Mouse (Mus musculus): ENCODE measurements around the gene Rmi1. TPM values are rescaled to one million over a fixed set of nuclear protein-coding genes. Genes with fewer than 3 reads are reported as not detected.
"Not testable (repeated sequence)": the region's sequence is repeated elsewhere in the genome, so short reads cannot be mapped to it uniquely, and the experiment has no call there.

The Rmi1 gene
- polyA plus RNA-seq, 1 experiment from 2014 or later: 23.8 TPM

DNA sequence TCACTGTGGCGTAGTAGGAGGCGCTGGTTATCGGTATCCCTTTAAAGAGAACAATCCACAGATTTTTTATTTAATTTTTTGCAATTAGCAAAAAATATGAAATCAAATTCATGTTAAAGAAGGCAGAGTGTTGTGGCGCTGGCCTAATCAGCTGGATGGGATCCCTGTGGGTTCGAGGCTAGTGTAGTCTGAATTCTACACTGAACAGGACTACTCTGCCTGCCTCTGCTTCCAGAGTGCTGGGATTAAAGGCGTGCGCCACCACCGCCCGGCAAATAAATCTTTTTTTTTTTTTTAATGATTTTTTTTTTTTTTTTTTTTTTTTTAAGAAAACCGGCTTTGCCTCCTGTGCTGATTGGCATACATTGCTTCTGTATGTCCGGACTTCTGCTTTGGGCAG, 17.7 kb upstream of the Rmi1 start:
- WGBS: 37% methylated on average over 11 of the region's 11 CpGs
- Histone ChIP-seq H3K4me2 (peak overlapping the region; percentile 93), H3K27me3 (replicated peaks) (no peaks in the 10 kb centered on the region), H3K36me3 (peaks cover 25% of the 10 kb centered on the region), H3K9ac (peak overlapping the region; percentile 63), H3K27ac (no peak overlapping the region), H3K4me1 (0 out of 2 replicates have a peak, but pooled peaks cover 3% of the 10 kb centered on the region), H3K4me3 (replicated peaks) (peak overlapping the region; percentile 72), H3K9me3 (peaks cover 6% of the 10 kb centered on the region; the same call in 1 of the 2 replicates)
- ATAC-seq (ENCODE audit: insufficient read depth, low FRiP score, low read depth): no peak

DNA sequence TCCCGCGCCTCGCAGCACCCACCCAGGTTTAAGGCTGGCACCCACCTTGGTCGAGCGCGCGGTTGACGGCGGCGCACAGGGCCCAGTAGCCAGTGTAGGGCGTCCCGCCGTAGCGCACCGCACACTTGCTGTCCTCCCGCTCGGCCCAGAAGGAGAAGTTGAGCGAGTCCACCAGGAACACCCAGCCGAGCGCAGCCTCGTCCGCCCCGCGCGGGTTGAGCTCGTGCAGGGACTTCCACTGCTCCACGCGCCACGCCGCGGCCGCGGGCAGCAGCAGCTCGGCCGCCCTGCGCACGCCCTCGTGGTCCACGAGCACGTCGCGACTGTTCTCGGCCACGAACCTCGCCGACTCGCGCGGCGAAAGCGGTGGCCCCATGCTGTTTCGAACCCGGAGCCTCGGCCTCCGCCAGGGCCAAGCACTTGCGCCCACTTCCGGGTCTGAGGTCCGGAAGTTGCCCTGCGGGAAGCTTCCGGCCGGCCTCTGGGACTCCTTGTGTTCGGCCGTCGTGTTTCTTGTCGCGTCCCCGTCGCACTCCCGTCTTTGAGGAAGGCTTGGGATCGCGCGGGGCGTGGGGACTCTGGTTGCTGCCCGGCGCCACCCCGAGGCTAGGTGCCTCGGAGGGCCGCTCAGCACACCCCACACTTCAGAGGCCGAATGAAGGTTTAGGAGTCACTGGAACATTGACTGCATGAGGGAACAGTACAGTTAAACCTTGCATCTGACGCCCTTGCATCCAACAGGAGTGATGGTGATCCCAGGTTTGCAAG, 17.1 kb upstream of the Rmi1 start, which contains the start of gene 2210016F16Rik:
TSS of gene 2210016F16Rik (minus strand) at position 447 of the 768 bp plus-strand sequence.
- ATAC-seq (ENCODE audit: insufficient read depth, low FRiP score, low read depth): peak; percentile 67
- 2% methylated on average over 80 of the region's 80 CpGs for WGBS
- H3K4me3 ChIP-seq (replicated peaks): peak within 1 kb of the TSS; percentile 72
- peaks cover 6% of the 10 kb centered on the region; the same call in 1 of the 2 replicates for H3K9me3 ChIP-seq
- no peaks in the 10 kb centered on the region for H3K27me3 ChIP-seq (replicated peaks)
- H3K9ac ChIP-seq: peak within 1 kb of the TSS; percentile 63
- no peak within 1 kb of the TSS for H3K27ac ChIP-seq
- H3K4me2 ChIP-seq: peak within 1 kb of the TSS; percentile 93
- H3K36me3 ChIP-seq: peaks cover 25% of the 10 kb centered on the region
- 0 out of 2 replicates have a peak, but pooled peaks cover 3% of the 10 kb centered on the region for H3K4me1 ChIP-seq

DNA sequence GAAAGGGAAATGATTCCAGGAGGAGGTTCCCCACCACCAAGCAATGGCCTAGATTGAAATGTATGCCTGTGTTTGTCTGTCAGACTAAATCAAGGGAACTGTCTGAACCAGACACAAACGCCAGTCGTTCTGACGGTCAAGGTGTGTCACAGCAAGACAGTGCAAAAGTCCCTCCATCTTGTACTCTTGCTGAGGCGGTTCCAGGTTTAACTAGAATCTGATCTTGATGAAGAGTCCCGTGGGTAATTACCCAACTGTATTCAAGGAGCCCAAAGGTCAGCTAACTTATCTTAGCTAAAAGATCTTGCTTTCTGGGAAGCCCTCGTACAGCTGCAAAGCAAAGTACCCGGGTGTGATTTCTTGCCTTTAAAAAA, 16.5 kb upstream of the Rmi1 start:
- Histone ChIP-seq H3K4me3 (replicated peaks) (peak overlapping the region; percentile 72), H3K36me3 (peaks cover 20% of the 10 kb centered on the region), H3K4me2 (peak overlapping the region; percentile 93), H3K27me3 (replicated peaks) (no peaks in the 10 kb centered on the region), H3K4me1 (0 out of 2 replicates have a peak, but pooled peaks cover 3% of the 10 kb centered on the region), H3K27ac (no peak overlapping the region), H3K9ac (0 out of 2 replicates have a peak overlapping the region, but pooled peaks have one; percentile 63), H3K9me3 (peaks cover 6% of the 10 kb centered on the region; the same call in 1 of the 2 replicates)
- WGBS: 80% methylated on average over 7 of the region's 7 CpGs
- ATAC-seq (ENCODE audit: insufficient read depth, low FRiP score, low read depth): no peak

- Histone ChIP-seq H3K9ac (no peak overlapping the region), H3K27me3 (replicated peaks) (no peaks in the 10 kb centered on the region), H3K4me1 (0 out of 2 replicates have a peak, but pooled peaks cover 3% of the 10 kb centered on the region), H3K27ac (no peak overlapping the region), H3K4me3 (replicated peaks) (no peak overlapping the region), H3K36me3 (peaks cover 11% of the 10 kb centered on the region), H3K4me2 (no peak overlapping the region), H3K9me3 (no peaks in the 10 kb centered on the region)
- WGBS: 11% methylated on average over 7 of the region's 7 CpGs
- ATAC-seq (ENCODE audit: insufficient read depth, low FRiP score, low read depth): no peak; the same call in 1 of the 2 replicates
These were observed 14.1 kb upstream of the Rmi1 start for GRCm38 (mm10) chr13:58387948-58388347.

DNA sequence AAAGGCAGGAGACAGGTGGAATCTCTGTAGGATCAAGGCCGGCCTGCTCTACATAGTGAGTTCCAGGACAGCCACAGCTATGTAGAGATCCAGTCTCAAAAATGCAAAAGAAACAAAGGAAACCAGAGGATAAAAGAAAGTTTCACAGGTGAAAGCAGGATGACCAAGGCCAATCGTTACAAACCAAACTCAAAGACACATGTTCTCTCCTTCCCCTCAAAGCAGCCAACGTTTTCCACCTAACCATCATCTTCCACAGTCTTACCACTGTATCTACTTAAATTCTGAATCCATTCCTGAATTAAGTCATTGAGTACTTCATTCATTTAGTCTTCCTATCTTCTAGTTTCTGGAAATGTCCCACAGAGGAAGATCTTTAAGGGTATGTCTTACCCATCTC, 13.7 kb upstream of the Rmi1 start:
- WGBS: 47% methylated on average over 3 of the region's 3 CpGs
- Histone ChIP-seq H3K9me3 (no peaks in the 10 kb centered on the region), H3K9ac (no peak overlapping the region), H3K27ac (no peak overlapping the region; the same call in 1 of the 2 replicates), H3K27me3 (replicated peaks) (no peaks in the 10 kb centered on the region), H3K4me3 (replicated peaks) (no peak overlapping the region), H3K4me1 (0 out of 2 replicates have a peak, but pooled peaks cover 3% of the 10 kb centered on the region), H3K36me3 (peaks cover 11% of the 10 kb centered on the region), H3K4me2 (no peak overlapping the region)
- no peak for ATAC-seq (ENCODE audit: insufficient read depth, low FRiP score, low read depth)

DNA sequence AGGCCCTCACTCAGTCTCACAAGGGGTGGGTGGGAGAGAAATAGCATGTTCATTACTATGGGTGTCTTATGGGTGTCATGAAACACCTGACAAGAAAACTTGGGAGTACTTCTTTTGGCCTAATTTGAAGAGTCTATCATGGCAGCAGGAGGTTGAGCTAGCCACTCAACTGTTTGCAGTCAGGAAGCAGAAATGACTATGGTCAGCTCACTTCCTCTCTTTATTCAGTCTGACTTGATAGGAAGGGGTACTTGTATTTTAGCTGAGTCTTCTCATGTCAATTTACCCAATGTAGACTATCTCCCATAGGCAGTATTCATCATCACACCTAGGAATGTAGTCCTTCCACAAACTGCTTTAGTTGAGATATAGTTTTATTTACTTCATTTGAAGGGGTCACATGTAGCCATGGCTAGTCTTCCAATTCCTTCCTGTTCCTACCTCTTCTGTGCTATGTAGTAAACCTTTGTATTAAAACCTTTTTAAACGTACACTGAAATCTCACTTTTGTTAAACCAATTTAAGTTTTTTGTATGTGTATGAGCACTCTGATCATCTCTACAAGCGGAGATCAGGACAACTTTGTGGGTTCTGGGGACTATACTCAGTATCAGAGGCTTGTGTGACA, 12.6 kb upstream of the Rmi1 start:
- no peak overlapping the region for H3K27ac ChIP-seq
- no peak overlapping the region for H3K9ac ChIP-seq
- H3K4me1 ChIP-seq: no peaks in the 10 kb centered on the region
- ATAC-seq (ENCODE audit: insufficient read depth, low FRiP score, low read depth): no peak
- no peaks in the 10 kb centered on the region for H3K27me3 ChIP-seq (replicated peaks)
- no peak overlapping the region for H3K4me3 ChIP-seq (replicated peaks)
- H3K4me2 ChIP-seq: no peak overlapping the region
- WGBS: 73% methylated on average over 2 of the region's 2 CpGs
- H3K36me3 ChIP-seq: peaks cover 15% of the 10 kb centered on the region
- H3K9me3 ChIP-seq: no peaks in the 10 kb centered on the region

DNA sequence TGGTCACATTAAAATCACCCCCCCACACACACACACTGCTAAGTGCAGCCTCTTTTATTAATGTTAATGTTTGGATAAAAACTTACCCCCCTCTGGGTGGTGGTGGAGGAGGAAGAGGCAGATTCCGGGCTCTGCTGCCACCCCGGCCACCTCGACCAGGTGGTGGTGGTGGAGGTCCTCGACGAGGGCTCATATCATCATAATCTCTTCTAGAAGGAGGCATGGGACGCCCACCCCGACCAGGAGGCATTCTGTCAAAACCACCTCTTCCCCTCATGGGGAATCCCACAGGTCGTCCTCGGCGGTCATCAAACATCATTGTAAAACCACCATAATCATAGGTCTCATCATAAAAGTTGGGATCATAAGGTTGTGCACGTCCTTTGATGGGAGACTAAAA, 7.7 kb upstream of the Rmi1 start:
- 85% methylated on average over 11 of the region's 11 CpGs for WGBS

GRCm38 (mm10) chr13:58397651-58398050, 4.4 kb upstream of the Rmi1 start:
- Histone ChIP-seq H3K4me2 (no peak overlapping the region), H3K36me3 (peaks cover 28% of the 10 kb centered on the region), H3K9ac (no peak overlapping the region), H3K4me1 (no peaks in the 10 kb centered on the region), H3K27ac (no peak overlapping the region), H3K9me3 (no peaks in the 10 kb centered on the region), H3K27me3 (replicated peaks) (no peaks in the 10 kb centered on the region), H3K4me3 (replicated peaks) (no peak overlapping the region)
- no peak for ATAC-seq (ENCODE audit: insufficient read depth, low FRiP score, low read depth)
- 86% methylated on average over 13 of the region's 13 CpGs for WGBS

More for the DNA sequence above, 7.7 kb upstream of the Rmi1 start:
- not testable (repeated sequence) for H3K27me3 ChIP-seq (replicated peaks); H3K27ac ChIP-seq; ATAC-seq (ENCODE audit: insufficient read depth, low FRiP score, low read depth); H3K4me2 ChIP-seq; H3K4me1 ChIP-seq; H3K9ac ChIP-seq; H3K4me3 ChIP-seq (replicated peaks); H3K9me3 ChIP-seq
- peaks cover 38% of the 10 kb centered on the region for H3K36me3 ChIP-seq

GRCm38 (mm10) chr13:58400576-58400975, 1.5 kb upstream of the Rmi1 start:
- Histone ChIP-seq H3K4me2 (peak overlapping the region; percentile 66), H3K4me3 (replicated peaks) (peak overlapping the region; percentile 98), H3K4me1 (peaks cover 3% of the 10 kb centered on the region; the same call in 1 of the 2 replicates), H3K9me3 (no peaks in the 10 kb centered on the region), H3K9ac (peak overlapping the region; percentile 100; the same call in 1 of the 2 replicates), H3K36me3 (peaks cover 15% of the 10 kb centered on the region), H3K27me3 (replicated peaks) (no peaks in the 10 kb centered on the region), H3K27ac (no peak overlapping the region)
- 1% methylated on average over 11 of the region's 11 CpGs for WGBS
- no peak for ATAC-seq (ENCODE audit: insufficient read depth, low FRiP score, low read depth)

GRCm38 (mm10) chr13:58401135-58402002, 679 bp upstream of the Rmi1 start:
- H3K27ac ChIP-seq: peak overlapping the region; percentile 98
- H3K36me3 ChIP-seq: peaks cover 10% of the 10 kb centered on the region
- peak; percentile 17 for ATAC-seq (ENCODE audit: insufficient read depth, low FRiP score, low read depth)
- H3K4me1 ChIP-seq: peaks cover 3% of the 10 kb centered on the region; the same call in 1 of the 2 replicates
- peak overlapping the region; percentile 98 for H3K4me3 ChIP-seq (replicated peaks)
- peak overlapping the region; percentile 100 for H3K9ac ChIP-seq
- H3K9me3 ChIP-seq: no peaks in the 10 kb centered on the region
- under 1% methylated on average over 92 of the region's 100 CpGs for WGBS
- no peaks in the 10 kb centered on the region for H3K27me3 ChIP-seq (replicated peaks)
- peak overlapping the region; percentile 66 for H3K4me2 ChIP-seq

DNA sequence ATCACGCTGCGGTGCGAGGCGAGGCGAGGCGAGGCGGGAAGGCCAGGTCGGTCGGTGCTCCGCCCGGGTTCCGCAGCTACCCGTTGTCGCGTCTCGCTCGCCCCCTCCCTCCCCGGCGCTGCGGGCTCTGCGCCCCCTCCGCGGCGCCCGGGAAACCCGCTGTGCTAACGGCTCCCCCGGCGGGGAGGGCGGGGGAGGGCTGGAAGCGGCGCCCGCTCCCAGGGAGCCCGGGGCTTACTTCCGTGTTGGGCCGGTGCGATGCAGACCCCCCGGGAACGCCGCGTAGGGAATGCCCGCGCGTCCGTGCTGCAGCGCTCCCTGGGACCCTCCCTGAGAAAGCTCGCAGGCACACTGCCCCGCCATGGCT, 679 bp downstream of the Rmi1 start:
- WGBS: 0% methylated on average over 47 of the region's 48 CpGs
- Histone ChIP-seq H3K9me3 (no peaks in the 10 kb centered on the region), H3K36me3 (peaks cover 2% of the 10 kb centered on the region), H3K9ac (peak overlapping the region; percentile 59), H3K27ac (peak overlapping the region; percentile 98), H3K4me2 (peak overlapping the region; percentile 51), H3K4me3 (replicated peaks) (peak overlapping the region; percentile 98), H3K4me1 (peaks cover 3% of the 10 kb centered on the region; the same call in 1 of the 2 replicates), H3K27me3 (replicated peaks) (no peaks in the 10 kb centered on the region)
- ATAC-seq (ENCODE audit: insufficient read depth, low FRiP score, low read depth): peak; percentile 69

Measured in stomach, embryonic 15.5 days (tissue).